In genomic region chr2:33580697-33581448, GRCm38 (mm10) we compare ENCODE assay signal across 8 mouse cellular contexts. TPM values are rescaled to one million over a fixed set of nuclear protein-coding genes. Genes with fewer than 3 reads are reported as not detected.
DNase-seq lines count a peak whose midpoint lies in the region; ATAC-seq and TF ChIP-seq lines count a peak whose summit lies in the region.

No protein-coding gene starts in this region.

- intact Hi-C loops in heart, postnatal 10 days (cut with DNase I) = no loop called here

- no peaks in the 10 kb centered on the region for H3K9me3 ChIP-seq in heart, embryonic 11.5 days (replicated peaks; ENCODE audit: control insufficient read depth, low read length)
- no peaks in the 10 kb centered on the region for H3K9me3 ChIP-seq in ES-E14 (ENCODE audit: control insufficient read depth, insufficient read depth, low read depth, low read length)
- no peaks in the 10 kb centered on the region for H3K9me3 ChIP-seq in hindbrain, embryonic 11.5 days (ENCODE audit: control insufficient read depth, low read length)
- no peaks in the 10 kb centered on the region for H3K9me3 ChIP-seq in liver, embryonic 14.5 days (ENCODE audit: control insufficient read depth, low read length)
- H3K9me3 ChIP-seq in stomach, embryonic 14.5 days (ENCODE audit: control insufficient read depth, low read depth, low read length) = no peaks in the 10 kb centered on the region

- no peak overlapping the region for H3K27ac ChIP-seq in heart, embryonic 11.5 days (ENCODE audit: low read depth, low read length)
- H3K27ac ChIP-seq in ES-E14 (ENCODE audit: insufficient read depth, low read depth, low read length, poor library complexity, severe bottlenecking) = no peak overlapping the region
- no peak overlapping the region for H3K27ac ChIP-seq in hindbrain, embryonic 11.5 days (ENCODE audit: low read depth, low read length)
- H3K27ac ChIP-seq in liver, embryonic 14.5 days = no peak overlapping the region
- no peak overlapping the region for H3K27ac ChIP-seq in stomach, embryonic 14.5 days (ENCODE audit: low read length)

- H3K4me1 ChIP-seq in heart, embryonic 11.5 days (ENCODE audit: control insufficient read depth, insufficient read depth, low read length) = peaks cover 18% of the 10 kb centered on the region; the same call in 1 of the 2 replicates
- H3K4me1 ChIP-seq in ES-E14 (ENCODE audit: control insufficient read depth in 2 of 2, insufficient read depth in 2 of 2, low read length in 2 of 2, poor library complexity in 1 of 2) = peaks cover 0 to 23% of the 10 kb centered on the region in 2 experiments; a peak in 3 of 4 replicates
- H3K4me1 ChIP-seq in hindbrain, embryonic 11.5 days (replicated peaks; ENCODE audit: control insufficient read depth, insufficient read depth, low read length) = peaks cover 24% of the 10 kb centered on the region
- no peaks in the 10 kb centered on the region; a peak in 1 of 4 replicates for H3K4me1 ChIP-seq in liver, embryonic 14.5 days (replicated peaks; ENCODE audit: control insufficient read depth in 2 of 2, insufficient read depth in 2 of 2, low read length in 1 of 2)
- H3K4me1 ChIP-seq in stomach, embryonic 14.5 days (ENCODE audit: control insufficient read depth, insufficient read depth, low read length) = peaks cover 17% of the 10 kb centered on the region; the same call in 1 of the 2 replicates

- H3K27me3 ChIP-seq in heart, embryonic 11.5 days (ENCODE audit: control insufficient read depth, insufficient read depth, low read length) = peaks cover 95% of the 10 kb centered on the region
- peaks cover 71% of the 10 kb centered on the region for H3K27me3 ChIP-seq in hindbrain, embryonic 11.5 days (ENCODE audit: control insufficient read depth, insufficient read depth, low read length)
- H3K27me3 ChIP-seq in liver, embryonic 14.5 days (ENCODE audit: control insufficient read depth, insufficient read depth, low read length) = peaks cover 33% of the 10 kb centered on the region
- peaks cover 20% of the 10 kb centered on the region for H3K27me3 ChIP-seq in stomach, embryonic 14.5 days (ENCODE audit: control insufficient read depth, insufficient read depth, low read length)

- WGBS in heart, embryonic 11.5 days (ENCODE audit: insufficient replicate concordance) = under 1% methylated on average over 34 of the region's 34 CpGs
- WGBS in hindbrain, embryonic 11.5 days = 2% methylated on average over 34 of the region's 34 CpGs
- WGBS in liver, embryonic 14.5 days (ENCODE audit: insufficient replicate concordance) = 1% methylated on average over 34 of the region's 34 CpGs
- WGBS in stomach, embryonic 14.5 days = 1% methylated on average over 34 of the region's 34 CpGs

- H3K4me3 ChIP-seq in heart, embryonic 11.5 days (ENCODE audit: low read depth, low read length) = peak overlapping the region; percentile 35
- no peak overlapping the region; a peak in 1 of 4 replicates for H3K4me3 ChIP-seq in ES-E14 (ENCODE audit: insufficient read depth in 1 of 2, low read depth in 1 of 2, low read length in 2 of 2, poor library complexity in 1 of 2, severe bottlenecking in 1 of 2)
- H3K4me3 ChIP-seq in hindbrain, embryonic 11.5 days (ENCODE audit: low read depth, low read length) = peak overlapping the region; percentile 20; the same call in 1 of the 2 replicates
- peak overlapping the region; percentile 4 to 34; a peak in 2 of 4 replicates for H3K4me3 ChIP-seq in liver, embryonic 14.5 days (ENCODE audit: insufficient read depth in 1 of 2, low read depth in 2 of 2, low read length in 2 of 2)
- H3K4me3 ChIP-seq in stomach, embryonic 14.5 days (ENCODE audit: low read depth, low read length) = peak overlapping the region; percentile 13

- no peak for TF ChIP-seq EP300 in liver, embryonic 14.5 days (IDR thresholded peaks at IDR 0.05; ENCODE audit: low read depth)

- H3K9ac ChIP-seq in heart, embryonic 11.5 days (ENCODE audit: low read depth, low read length) = no peak overlapping the region
- H3K9ac ChIP-seq in ES-E14 (ENCODE audit: insufficient read depth, low read depth, low read length, poor library complexity, severe bottlenecking) = no peak overlapping the region
- H3K9ac ChIP-seq in hindbrain, embryonic 11.5 days (ENCODE audit: low read depth, low read length) = no peak overlapping the region; the same call in 1 of the 2 replicates
- no peak overlapping the region for H3K9ac ChIP-seq in liver, embryonic 14.5 days (replicated peaks)
- no peak overlapping the region for H3K9ac ChIP-seq in stomach, embryonic 14.5 days (replicated peaks; ENCODE audit: low read depth, low read length)

- no peak for ATAC-seq in heart, embryonic 11.5 days (replicated peaks; ENCODE audit: insufficient number of reproducible peaks, low FRiP score, low TSS enrichment)
- no peak for ATAC-seq in hindbrain, embryonic 11.5 days (ENCODE audit: low FRiP score)
- ATAC-seq in liver, embryonic 14.5 days (ENCODE audit: insufficient read depth) = no peak
- ATAC-seq in stomach, embryonic 14.5 days (ENCODE audit: insufficient number of reproducible peaks, insufficient read depth, low FRiP score, low read depth) = no peak
- ATAC-seq in granulocyte monocyte progenitor cell, adult 5-6 weeks (replicated peaks; ENCODE audit: poor library complexity, severe bottlenecking) = no peak

- TF ChIP-seq CTCF in liver, embryonic 14.5 days (IDR thresholded peaks at IDR 0.05; ENCODE audit: low read depth) = no peak

- in situ Hi-C loops in ES-E14 (cut with MboI; ENCODE audit: low sequenced_read_pairs in 2 of 2, unreplicated experiment in 2 of 2) = no loop called here

- H3K4me2 ChIP-seq in heart, embryonic 11.5 days = peak overlapping the region; percentile 57
- peak overlapping the region; percentile 34 for H3K4me2 ChIP-seq in hindbrain, embryonic 11.5 days (replicated peaks; ENCODE audit: low read depth, low read length)
- H3K4me2 ChIP-seq in liver, embryonic 14.5 days (ENCODE audit: low read depth) = peak overlapping the region; percentile 34
- peak overlapping the region; percentile 38 for H3K4me2 ChIP-seq in stomach, embryonic 14.5 days (replicated peaks; ENCODE audit: low read depth, low read length)

- H3K36me3 ChIP-seq in heart, embryonic 11.5 days (ENCODE audit: control insufficient read depth, insufficient read depth, low read length) = no peaks in the 10 kb centered on the region
- H3K36me3 ChIP-seq in ES-E14 (ENCODE audit: control insufficient read depth, insufficient read depth, low read length, poor library complexity, severe bottlenecking) = no peaks in the 10 kb centered on the region
- no peaks in the 10 kb centered on the region for H3K36me3 ChIP-seq in hindbrain, embryonic 11.5 days (ENCODE audit: control insufficient read depth, insufficient read depth, low read length)
- H3K36me3 ChIP-seq in liver, embryonic 14.5 days (replicated peaks; ENCODE audit: control insufficient read depth, insufficient read depth, low read depth) = no peaks in the 10 kb centered on the region
- H3K36me3 ChIP-seq in stomach, embryonic 14.5 days (ENCODE audit: control insufficient read depth, insufficient read depth, low read length) = no peaks in the 10 kb centered on the region

- no peak for DNase-seq in heart, postnatal 10 days
- peak; percentile 78 for DNase-seq in ES-E14 (ENCODE audit: low read depth, low spot score)
- DNase-seq in hindbrain, embryonic 11.5 days (ENCODE audit: low spot score) = no peak
- no peak for DNase-seq in liver, embryonic 14.5 days (ENCODE audit: low read depth in 3 of 3, low spot score in 3 of 3)
- no peak for DNase-seq in ovary, postnatal 10 days (ENCODE audit: low spot score)

TF ChIP-seq in ES-E14, 5 proteins besides CTCF, POLR2A, EP300 and RAD21:
- TF ChIP-seq ZNF384 (IDR thresholded peaks at IDR 0.05; ENCODE audit: low read depth, low read length) (no peak), MAFK (IDR thresholded peaks at IDR 0.05; ENCODE audit: insufficient read depth, low read depth, low read length) (peak; percentile 63; the same call in 1 of the 2 replicates)

RNA-seq across cellular contexts. Expression of gene Lmx1b, which starts 59.4 kb away (rescaled TPM):
- 0.03 TPM in 1 of 2 replicates, not detected in the other for polyA plus RNA-seq in heart, embryonic 11.5 days (2014; fragmentation: Nextera tagmentation; extraction: Ambion mirVana)
- total RNA-seq in heart, postnatal 10 days (2021) = not detected
- 0.32 and 0.67 TPM in 2 replicates for total RNA-seq in ES-E14 (2012; rRNA removed)
- 4.2 and 5.0 TPM in 2 replicates for polyA plus RNA-seq in hindbrain, embryonic 11.5 days (2014; fragmentation: Nextera tagmentation; extraction: Ambion mirVana)
- polyA plus RNA-seq in liver, embryonic 14.5 days (2012; rRNA removed) = 0.01 and 0.06 TPM in 2 replicates
- not detected in 2 replicates for polyA plus RNA-seq in liver, embryonic 14.5 days (2014; fragmentation: Nextera tagmentation; extraction: Ambion mirVana)
- polyA plus RNA-seq in stomach, embryonic 14.5 days (2014; fragmentation: Nextera tagmentation; extraction: Ambion mirVana) = not detected in 2 replicates
- total RNA-seq in granulocyte monocyte progenitor cell, adult 5-6 weeks (2014; fragmentation: Nextera tagmentation) = not detected in 2 replicates
- not detected in 2 replicates for total RNA-seq in granulocyte monocyte progenitor cell, adult 5-6 weeks (2017)

Comparison
In these comparisons a context has a peak if more than half of its experiments do, and no peak if none do; other contexts are left out.
1. H3K4me3 ChIP-seq: peak in heart, embryonic 11.5 days (single experiment), hindbrain, embryonic 11.5 days (single experiment), liver, embryonic 14.5 days (2 of 2) and stomach, embryonic 14.5 days (single experiment); none in ES-E14 (0 of 2).
2. Peak in every context shown above with its lines, with median percentiles within 50 percentile points of each other: H3K4me2 ChIP-seq.